Mouse (Mus musculus): ENCODE results near the gene 2310057M21Rik. TPM values are rescaled to one million over a fixed set of nuclear protein-coding genes. Genes with fewer than 3 reads are reported as not detected.

2310057M21Rik gene
- polyA plus RNA-seq, 1 experiment from 2014 or later, result 20.8 TPM

DNA sequence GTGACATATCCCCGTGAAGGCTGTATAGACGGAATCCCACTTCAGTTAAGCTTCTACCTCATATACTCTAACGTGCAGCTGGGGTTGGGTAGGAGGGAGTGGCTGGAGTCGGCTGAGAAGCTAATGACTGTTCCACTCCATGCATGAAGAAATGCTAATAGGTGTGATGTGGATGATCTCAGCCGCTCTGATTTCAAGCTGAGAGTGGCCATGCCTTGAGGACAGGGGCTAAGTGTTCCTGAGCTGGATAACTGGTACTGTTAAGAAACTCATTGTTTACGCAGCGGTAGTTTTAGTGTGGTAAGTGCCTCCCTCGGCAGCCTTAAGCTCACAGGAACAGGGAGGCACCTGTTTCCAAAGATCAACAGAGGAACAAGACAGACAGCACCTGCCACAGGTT, 59.2 kb downstream of the 2310057M21Rik start:
- no peaks in the 10 kb centered on the region for H3K36me3 ChIP-seq (replicated peaks)
- DNase-seq (ENCODE audit: low spot score), result no peak
- H3K4me1 ChIP-seq, result no peaks in the 10 kb centered on the region
- no peaks in the 10 kb centered on the region for H3K9me3 ChIP-seq
- H3K27ac ChIP-seq (replicated peaks), result no peak overlapping the region
- no peaks in the 10 kb centered on the region for H3K27me3 ChIP-seq (replicated peaks; ENCODE audit: low read depth, poor library complexity, severe bottlenecking)
- H3K4me3 ChIP-seq, result no peak overlapping the region
- WGBS, result 80% methylated on average over 8 of the region's 8 CpGs

DNA sequence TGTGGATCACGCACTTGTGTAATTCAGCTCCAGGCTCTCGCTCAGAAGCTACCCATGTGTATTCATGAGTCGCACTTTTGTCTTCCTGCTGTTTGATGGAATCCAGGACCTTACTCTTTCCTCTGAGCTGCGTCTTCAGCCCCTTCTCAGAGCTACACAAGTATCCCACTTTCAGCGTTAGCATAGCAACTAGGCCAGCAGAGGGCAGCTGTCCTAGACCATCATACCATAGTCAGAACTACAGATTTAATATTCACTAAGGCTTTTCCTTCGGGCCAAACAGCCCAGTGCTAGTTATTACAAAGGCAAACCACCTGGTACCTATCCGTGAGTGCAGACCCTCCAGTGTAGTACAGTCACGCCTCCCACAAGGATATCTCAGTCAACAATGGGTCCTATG, 65.4 kb downstream of the 2310057M21Rik start:
- Histone ChIP-seq H3K4me1 (no peaks in the 10 kb centered on the region), H3K27me3 (replicated peaks; ENCODE audit: low read depth, poor library complexity, severe bottlenecking) (no peaks in the 10 kb centered on the region), H3K9me3 (no peaks in the 10 kb centered on the region), H3K4me3 (no peak overlapping the region), H3K27ac (replicated peaks) (no peak overlapping the region), H3K36me3 (replicated peaks) (no peaks in the 10 kb centered on the region)
- no peak for DNase-seq (ENCODE audit: low spot score)
- WGBS, result 79% methylated on average over 8 of the region's 8 CpGs

Other genes with a start within 250 kb of the 2310057M21Rik start
- gene 4933402N03Rik, start 216.4 kb downstream of the 2310057M21Rik start, polyA plus RNA-seq (2016; fragmentation: Nextera tagmentation; extraction: Ambion mirVana), result not detected in 2 replicates
- not detected in 2 replicates for gene 5430419D17Rik, start 188.4 kb downstream of the 2310057M21Rik start, polyA plus RNA-seq (2016; fragmentation: Nextera tagmentation; extraction: Ambion mirVana)
- gene Cuzd1, start 40.5 kb downstream of the 2310057M21Rik start, polyA plus RNA-seq (2016; fragmentation: Nextera tagmentation; extraction: Ambion mirVana), result not detected in 2 replicates
- gene Fam24b, start 33.2 kb downstream of the 2310057M21Rik start, polyA plus RNA-seq (2016; fragmentation: Nextera tagmentation; extraction: Ambion mirVana), result not detected in 2 replicates
- not detected in 2 replicates for gene Fam24a, start 28.9 kb downstream of the 2310057M21Rik start, polyA plus RNA-seq (2016; fragmentation: Nextera tagmentation; extraction: Ambion mirVana)
- gene Pstk, start 8.4 kb upstream of the 2310057M21Rik start, polyA plus RNA-seq (2016; fragmentation: Nextera tagmentation; extraction: Ambion mirVana), result 71.4 and 75.2 TPM in 2 replicates
- 17.3 and 18.1 TPM in 2 replicates for gene Ikzf5, start 47.8 kb upstream of the 2310057M21Rik start, polyA plus RNA-seq (2016; fragmentation: Nextera tagmentation; extraction: Ambion mirVana)
- gene Acadsb, start 47.8 kb upstream of the 2310057M21Rik start, polyA plus RNA-seq (2016; fragmentation: Nextera tagmentation; extraction: Ambion mirVana), result 59.5 and 67.4 TPM in 2 replicates
- 0.10 and 0.44 TPM in 2 replicates for gene Hmx3, start 180.1 kb upstream of the 2310057M21Rik start, polyA plus RNA-seq (2016; fragmentation: Nextera tagmentation; extraction: Ambion mirVana)
- 0.27 and 0.44 TPM in 2 replicates for gene Hmx2, start 186.0 kb upstream of the 2310057M21Rik start, polyA plus RNA-seq (2016; fragmentation: Nextera tagmentation; extraction: Ambion mirVana)
- gene Bub3, start 197.5 kb upstream of the 2310057M21Rik start, polyA plus RNA-seq (2016; fragmentation: Nextera tagmentation; extraction: Ambion mirVana), result 312 and 325 TPM in 2 replicates